Mouse (Mus musculus): ENCODE measurements around the gene Gm49366. TPM values are rescaled to one million over a fixed set of nuclear protein-coding genes. Genes with fewer than 3 reads are reported as not detected.
"Not testable (repeated sequence)": the region's sequence is repeated elsewhere in the genome, so short reads cannot be mapped to it uniquely, and the experiment has no call there.

The Gm49366 gene
- not detected in 2 replicates for polyA plus RNA-seq (2015; fragmentation: Nextera tagmentation; extraction: Ambion mirVana)

- ATAC-seq (ENCODE audit: insufficient number of reproducible peaks, insufficient read depth, low FRiP score, low TSS enrichment, low read depth); H3K9me3 ChIP-seq; H3K27me3 ChIP-seq; H3K4me1 ChIP-seq; H3K27ac ChIP-seq; H3K36me3 ChIP-seq: not testable (repeated sequence)
- Histone ChIP-seq H3K4me3 (peak within 1 kb of the TSS; percentile 49), H3K4me2 (peak within 1 kb of the TSS; percentile 73), H3K9ac (peak within 1 kb of the TSS; percentile 72)
- WGBS, result 1% methylated on average over 39 of the region's 39 CpGs
These were observed at the start of gene Gm49366 for GRCm38 (mm10) chr12:84038691-84039111. TSS of gene Gm49366 (plus strand) at chr12:84038935.

- Histone ChIP-seq H3K9ac (no peak overlapping the region), H3K4me2 (no peak overlapping the region), H3K4me3 (no peak overlapping the region), H3K4me1 (0 out of 2 replicates have a peak, but pooled peaks cover 6% of the 10 kb centered on the region), H3K27ac (no peak overlapping the region), H3K9me3 (no peaks in the 10 kb centered on the region), H3K36me3 (peaks cover 7% of the 10 kb centered on the region), H3K27me3 (no peaks in the 10 kb centered on the region)
- 87% methylated on average over 4 of the region's 4 CpGs for WGBS
- no peak for ATAC-seq (ENCODE audit: insufficient number of reproducible peaks, insufficient read depth, low FRiP score, low TSS enrichment, low read depth)
These were observed 49.4 kb upstream of the Gm49366 start for GRCm38 (mm10) chr12:83989378-83989777.

- H3K9ac ChIP-seq, result no peak overlapping the region
- H3K9me3 ChIP-seq, result peaks cover 5% of the 10 kb centered on the region; the same call in 1 of the 2 replicates
- 77% methylated on average over 2 of the region's 2 CpGs for WGBS
- no peak overlapping the region for H3K27ac ChIP-seq
- no peak for ATAC-seq (ENCODE audit: insufficient number of reproducible peaks, insufficient read depth, low FRiP score, low TSS enrichment, low read depth)
- H3K4me3 ChIP-seq, result no peak overlapping the region
- H3K36me3 ChIP-seq, result peaks cover 9% of the 10 kb centered on the region
- no peak overlapping the region for H3K4me2 ChIP-seq
- no peaks in the 10 kb centered on the region for H3K4me1 ChIP-seq
- H3K27me3 ChIP-seq, result no peaks in the 10 kb centered on the region
These were observed 41.5 kb upstream of the Gm49366 start for GRCm38 (mm10) chr12:83997221-83997620.

- H3K27me3 ChIP-seq, result no peaks in the 10 kb centered on the region
These were observed 40.2 kb upstream of the Gm49366 start for GRCm38 (mm10) chr12:83998341-83999107.

GRCm38 (mm10) chr12:83999237-83999636 lies 39.5 kb upstream of the Gm49366 start:
- not testable (repeated sequence) for H3K4me2 ChIP-seq; H3K4me3 ChIP-seq; H3K4me1 ChIP-seq; H3K9me3 ChIP-seq; H3K9ac ChIP-seq; H3K27me3 ChIP-seq; ATAC-seq (ENCODE audit: insufficient number of reproducible peaks, insufficient read depth, low FRiP score, low TSS enrichment, low read depth); H3K27ac ChIP-seq; H3K36me3 ChIP-seq
- 74% methylated on average over 8 of the region's 8 CpGs for WGBS

More at GRCm38 (mm10) chr12:83998341-83999107, 40.2 kb upstream of the Gm49366 start:
- peaks cover 5% of the 10 kb centered on the region; the same call in 1 of the 2 replicates for H3K9me3 ChIP-seq
- no peaks in the 10 kb centered on the region for H3K4me1 ChIP-seq
- WGBS, result 58% methylated on average over 11 of the region's 11 CpGs
- no peak overlapping the region for H3K9ac ChIP-seq
- no peak overlapping the region for H3K4me2 ChIP-seq
- no peak overlapping the region for H3K27ac ChIP-seq
- H3K36me3 ChIP-seq, result peaks cover 5% of the 10 kb centered on the region
- no peak overlapping the region for H3K4me3 ChIP-seq
- ATAC-seq (ENCODE audit: insufficient number of reproducible peaks, insufficient read depth, low FRiP score, low TSS enrichment, low read depth), result no peak

GRCm38 (mm10) chr12:84000418-84000817 lies 38.3 kb upstream of the Gm49366 start:
- no peak overlapping the region for H3K4me3 ChIP-seq
- ATAC-seq (ENCODE audit: insufficient number of reproducible peaks, insufficient read depth, low FRiP score, low TSS enrichment, low read depth), result no peak
- WGBS, result 91% methylated on average over 3 of the region's 3 CpGs
- H3K27ac ChIP-seq, result no peak overlapping the region
- H3K4me1 ChIP-seq, result no peaks in the 10 kb centered on the region
- no peak overlapping the region for H3K4me2 ChIP-seq
- H3K36me3 ChIP-seq, result no peaks in the 10 kb centered on the region
- H3K27me3 ChIP-seq, result no peaks in the 10 kb centered on the region
- H3K9me3 ChIP-seq, result peaks cover 5% of the 10 kb centered on the region; the same call in 1 of the 2 replicates
- H3K9ac ChIP-seq, result no peak overlapping the region

- Histone ChIP-seq H3K4me3 (no peak overlapping the region), H3K27me3 (no peaks in the 10 kb centered on the region), H3K36me3 (no peaks in the 10 kb centered on the region), H3K4me1 (peaks cover 6% of the 10 kb centered on the region), H3K9ac (no peak overlapping the region), H3K4me2 (no peak overlapping the region), H3K9me3 (peaks cover 5% of the 10 kb centered on the region; the same call in 1 of the 2 replicates), H3K27ac (no peak overlapping the region)
- ATAC-seq (ENCODE audit: insufficient number of reproducible peaks, insufficient read depth, low FRiP score, low TSS enrichment, low read depth), result no peak
- WGBS, result 88% methylated on average over 1 of the region's 1 CpGs
These were observed 34.9 kb upstream of the Gm49366 start for GRCm38 (mm10) chr12:84003866-84004265.

- 89% methylated on average over 12 of the region's 12 CpGs for WGBS
- Histone ChIP-seq H3K4me3 (no peak overlapping the region), H3K4me2 (no peak overlapping the region), H3K9ac (no peak overlapping the region), H3K9me3 (no peaks in the 10 kb centered on the region), H3K27ac (no peak overlapping the region), H3K36me3 (no peaks in the 10 kb centered on the region), H3K27me3 (no peaks in the 10 kb centered on the region), H3K4me1 (peaks cover 23% of the 10 kb centered on the region)
- ATAC-seq (ENCODE audit: insufficient number of reproducible peaks, insufficient read depth, low FRiP score, low TSS enrichment, low read depth), result no peak
These were observed 30.5 kb upstream of the Gm49366 start for GRCm38 (mm10) chr12:84008251-84008650.

GRCm38 (mm10) chr12:84008729-84009128 lies 30.0 kb upstream of the Gm49366 start:
- peak overlapping the region; percentile 60 for H3K4me2 ChIP-seq
- H3K36me3 ChIP-seq, result no peaks in the 10 kb centered on the region
- peak overlapping the region; percentile 72 for H3K9ac ChIP-seq
- WGBS, result 66% methylated on average over 8 of the region's 8 CpGs
- peak overlapping the region; percentile 64 for H3K27ac ChIP-seq
- ATAC-seq (ENCODE audit: insufficient number of reproducible peaks, insufficient read depth, low FRiP score, low TSS enrichment, low read depth), result no peak
- H3K4me1 ChIP-seq, result peaks cover 23% of the 10 kb centered on the region
- H3K27me3 ChIP-seq, result no peaks in the 10 kb centered on the region
- peak overlapping the region; percentile 51 for H3K4me3 ChIP-seq
- H3K9me3 ChIP-seq, result no peaks in the 10 kb centered on the region

- WGBS, result 1% methylated on average over 54 of the region's 70 CpGs
- not testable (repeated sequence) for H3K27me3 ChIP-seq, H3K9me3 ChIP-seq, H3K36me3 ChIP-seq
- Histone ChIP-seq H3K27ac (peak within 1 kb of the TSS; percentile 64), H3K9ac (peak within 1 kb of the TSS; percentile 72), H3K4me1 (peaks cover 23% of the 10 kb centered on the region), H3K4me2 (peak within 1 kb of the TSS; percentile 60), H3K4me3 (peak within 1 kb of the TSS; percentile 51)
- peak; percentile 87 for ATAC-seq (ENCODE audit: insufficient number of reproducible peaks, insufficient read depth, low FRiP score, low TSS enrichment, low read depth)
These were observed 29.4 kb upstream of the Gm49366 start, which contains the start of gene Acot1 for GRCm38 (mm10) chr12:84009171-84009965. TSS of gene Acot1 (plus strand) at chr12:84009490.

GRCm38 (mm10) chr12:84010201-84010600 lies 28.5 kb upstream of the Gm49366 start:
- Histone ChIP-seq H3K4me2 (peak overlapping the region; percentile 60), H3K27ac (no peak overlapping the region), H3K36me3 (peaks cover under 1% of the 10 kb centered on the region; the same call in 1 of the 2 replicates), H3K9me3 (no peaks in the 10 kb centered on the region), H3K9ac (peak overlapping the region; percentile 72; the same call in 1 of the 2 replicates), H3K4me1 (peaks cover 23% of the 10 kb centered on the region), H3K4me3 (peak overlapping the region; percentile 51), H3K27me3 (no peaks in the 10 kb centered on the region)
- WGBS, result 85% methylated on average over 3 of the region's 3 CpGs
- no peak for ATAC-seq (ENCODE audit: insufficient number of reproducible peaks, insufficient read depth, low FRiP score, low TSS enrichment, low read depth)
